Mouse (Mus musculus) urinary bladder, postnatal 10 days (tissue): ENCODE measurements around the gene Nr5a1.

ENCODE experiments used
- DNase-seq: peaks from one replicate; pipeline ENCODE4 v3.0.0; 2022; ENCODE audit warnings: low spot score

The Nr5a1 gene

GRCm38 (mm10) chr2:38714324-38714723, at the start of gene Nr5a1:
Gene Nr5a1 (minus strand): TSS chr2:38714542.
- no peak for DNase-seq

GRCm38 (mm10) chr2:38739847-38740246, 25.5 kb upstream of the Nr5a1 start:
- DNase-seq, result no peak

GRCm38 (mm10) chr2:38739410-38739809, 25.1 kb upstream of the Nr5a1 start:
- no peak for DNase-seq

GRCm38 (mm10) chr2:38738601-38739301, 24.4 kb upstream of the Nr5a1 start:
- DNase-seq, result no peak

- no peak for DNase-seq
Observed at GRCm38 (mm10) chr2:38735740-38736139, 21.4 kb upstream of the Nr5a1 start.

- no peak for DNase-seq
Observed at GRCm38 (mm10) chr2:38734721-38735120, 20.4 kb upstream of the Nr5a1 start.

- DNase-seq, result no peak
Observed at GRCm38 (mm10) chr2:38730331-38730827, 16.0 kb upstream of the Nr5a1 start.

GRCm38 (mm10) chr2:38725427-38725826, 11.1 kb upstream of the Nr5a1 start:
- no peak for DNase-seq

GRCm38 (mm10) chr2:38723378-38723777, 9.0 kb upstream of the Nr5a1 start:
- no peak for DNase-seq

GRCm38 (mm10) chr2:38722076-38722475, 7.7 kb upstream of the Nr5a1 start:
- DNase-seq, result no peak

- no peak for DNase-seq
Observed at GRCm38 (mm10) chr2:38720661-38721060, 6.3 kb upstream of the Nr5a1 start.

GRCm38 (mm10) chr2:38719354-38719753, 5.0 kb upstream of the Nr5a1 start:
- DNase-seq, result no peak

GRCm38 (mm10) chr2:38718676-38719075, 4.3 kb upstream of the Nr5a1 start:
- no peak for DNase-seq

GRCm38 (mm10) chr2:38717436-38717835, 3.1 kb upstream of the Nr5a1 start:
- DNase-seq, result no peak

- DNase-seq, result no peak
Observed at GRCm38 (mm10) chr2:38713596-38713995, 746 bp downstream of the Nr5a1 start.

GRCm38 (mm10) chr2:38712769-38713125, 1.6 kb downstream of the Nr5a1 start:
- no peak for DNase-seq

- DNase-seq, result no peak
Observed at GRCm38 (mm10) chr2:38712076-38712768, 2.1 kb downstream of the Nr5a1 start.

GRCm38 (mm10) chr2:38711421-38711861, 2.9 kb downstream of the Nr5a1 start:
- DNase-seq, result no peak

- DNase-seq, result no peak
Observed at GRCm38 (mm10) chr2:38710304-38711241, 3.8 kb downstream of the Nr5a1 start.

- no peak for DNase-seq
Observed at GRCm38 (mm10) chr2:38708907-38709688, 5.2 kb downstream of the Nr5a1 start.

GRCm38 (mm10) chr2:38706661-38707060, 7.7 kb downstream of the Nr5a1 start:
- DNase-seq, result no peak

- DNase-seq, result no peak
Observed at GRCm38 (mm10) chr2:38705036-38705435, 9.3 kb downstream of the Nr5a1 start.
